Mouse (Mus musculus) megakaryocyte, embryonic 14.5 days (primary cell): Measurements from ENCODE around the gene Mpnd.

Experiments
- FLI1 ChIP-seq: IDR thresholded peaks from 2 replicates; pipeline ENCODE4 v1.6.1; 2012; ENCODE audit warnings: low read length, inconsistent platforms, mixed read lengths
- GATA1 ChIP-seq: IDR thresholded peaks from 3 replicates; pipeline ENCODE4 v1.6.1; 2012; ENCODE audit warnings: mixed read lengths, low read length, inconsistent platforms, borderline replicate concordance

GRCm38 (mm10) chr17:56006956-56007355, 1.4 kb downstream of the Mpnd start:
- TF ChIP-seq GATA1 (no peak), FLI1 (no peak)
